Mouse (Mus musculus) liver, embryonic 14.5 days (tissue): Measurements from ENCODE around the gene Nol3.

ENCODE experiments used
- CTCF ChIP-seq: IDR thresholded peaks from 2 replicates; pipeline ENCODE4 v1.5.1; 2016; ENCODE audit warnings: antibody characterized with exemption, low read depth, control low read depth
- EP300 ChIP-seq: IDR thresholded peaks from 2 replicates; pipeline ENCODE4 v1.6.1; 2016; ENCODE audit warnings: antibody characterized with exemption, low read depth

- TF ChIP-seq CTCF: 0 out of 2 replicates have a peak, but pooled peaks have one; percentile 2
- TF ChIP-seq EP300: no peak
Observed at GRCm38 (mm10) chr8:105270916-105271186, 5.1 kb upstream of the Nol3 start.
